Mouse (Mus musculus): ENCODE measurements around the gene Sec23ip. TPM values are rescaled to one million over a fixed set of nuclear protein-coding genes. Genes with fewer than 3 reads are reported as not detected.
"Not testable (repeated sequence)": the region's sequence is repeated elsewhere in the genome, so short reads cannot be mapped to it uniquely, and the experiment has no call there.

Sec23ip gene
- 35.7 and 36.6 TPM in 2 replicates for polyA plus RNA-seq (2015; fragmentation: Nextera tagmentation; extraction: Ambion mirVana)

- Histone ChIP-seq H3K9ac (replicated peaks) (peak within 1 kb of the TSS; percentile 86), H3K4me1 (peaks cover 50% of the 10 kb centered on the region), H3K4me2 (peak within 1 kb of the TSS; percentile 86), H3K4me3 (replicated peaks) (peak within 1 kb of the TSS; percentile 69), H3K27me3 (replicated peaks) (0 out of 2 replicates have a peak, but pooled peaks cover 4% of the 10 kb centered on the region), H3K9me3 (replicated peaks) (no peaks in the 10 kb centered on the region), H3K27ac (replicated peaks) (peak within 1 kb of the TSS; percentile 82), H3K36me3 (peaks cover under 1% of the 10 kb centered on the region; the same call in 1 of the 2 replicates)
- under 1% methylated on average over 55 of the region's 55 CpGs for WGBS
- peak; percentile 90 for ATAC-seq (ENCODE audit: low FRiP score)
Observed at GRCm38 (mm10) chr7:128744684-128745485, at the start of gene Sec23ip. Sec23ip (plus strand) TSS chr7:128744943.

DNA sequence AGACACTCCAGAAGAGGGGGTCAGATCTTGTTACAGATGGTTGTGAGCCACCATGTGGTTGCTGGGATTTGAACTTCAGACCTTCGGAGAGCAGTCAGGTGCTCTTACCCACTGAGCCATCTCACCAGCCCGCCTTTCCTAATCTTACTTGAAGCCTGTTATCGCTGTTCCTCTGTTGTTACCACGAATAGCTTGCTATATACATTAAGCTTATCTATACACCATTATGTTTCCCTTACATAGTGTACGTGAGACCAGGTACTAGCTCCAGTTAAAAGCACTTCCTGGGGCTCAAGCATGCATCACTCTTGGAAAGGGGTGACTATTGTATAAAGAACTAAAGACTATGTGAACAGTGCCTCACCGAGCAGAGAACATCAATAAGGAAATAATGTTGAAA lies 44.8 kb upstream of the Sec23ip start:
- H3K4me3 ChIP-seq (replicated peaks); H3K27ac ChIP-seq (replicated peaks); H3K27me3 ChIP-seq (replicated peaks); ATAC-seq (ENCODE audit: low FRiP score); H3K9me3 ChIP-seq (replicated peaks); H3K9ac ChIP-seq (replicated peaks); H3K4me2 ChIP-seq; H3K4me1 ChIP-seq: not testable (repeated sequence)
- H3K36me3 ChIP-seq, result peaks cover 78% of the 10 kb centered on the region
- WGBS, result 93% methylated on average over 6 of the region's 6 CpGs

DNA sequence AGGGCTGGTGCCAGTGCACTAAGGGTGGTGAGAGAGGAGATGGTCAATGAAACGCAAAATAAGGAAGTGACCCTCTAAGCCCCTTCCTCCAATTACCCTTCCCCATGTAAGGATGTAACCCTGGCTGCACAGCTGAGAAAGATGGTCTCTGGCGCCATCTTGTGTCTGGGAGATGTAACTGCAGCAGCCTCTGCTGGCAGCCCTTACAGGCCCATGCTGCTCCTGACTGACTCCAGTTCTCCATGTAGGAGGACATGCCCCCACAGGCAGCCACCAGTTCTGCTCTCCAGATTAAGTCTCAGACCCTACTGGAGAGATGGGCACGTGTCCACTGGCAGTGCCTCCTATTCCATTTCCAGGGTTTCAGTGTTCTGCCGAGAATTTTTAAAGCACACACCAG lies 39.0 kb upstream of the Sec23ip start:
- Histone ChIP-seq H3K27me3 (replicated peaks) (no peaks in the 10 kb centered on the region), H3K9me3 (replicated peaks) (no peaks in the 10 kb centered on the region), H3K4me1 (no peaks in the 10 kb centered on the region), H3K4me2 (no peak overlapping the region), H3K27ac (replicated peaks) (no peak overlapping the region), H3K36me3 (peaks cover 89% of the 10 kb centered on the region), H3K4me3 (replicated peaks) (no peak overlapping the region), H3K9ac (replicated peaks) (no peak overlapping the region)
- ATAC-seq (ENCODE audit: low FRiP score), result peak; percentile 69
- 24% methylated on average over 4 of the region's 4 CpGs for WGBS

DNA sequence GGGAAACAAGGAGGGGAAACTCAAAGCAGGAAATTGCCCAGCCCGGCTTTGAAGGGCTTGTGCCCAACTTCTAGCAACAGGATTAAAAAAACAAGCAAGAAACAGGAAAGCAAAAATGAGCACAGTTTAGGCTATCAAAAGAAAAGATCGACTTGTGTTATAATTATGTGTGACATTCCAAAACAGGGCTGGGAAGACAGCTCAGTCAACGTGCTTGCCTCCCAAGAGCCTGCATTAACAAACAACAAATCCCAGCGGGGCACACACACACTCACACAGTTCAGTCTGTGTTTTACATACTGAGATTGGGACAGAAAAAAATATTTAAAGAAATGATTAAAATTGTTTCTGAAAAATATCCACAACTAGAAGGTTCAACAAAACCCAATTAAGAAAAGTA lies 26.8 kb upstream of the Sec23ip start:
- Histone ChIP-seq H3K4me3 (replicated peaks) (no peak overlapping the region), H3K36me3 (peaks cover 66% of the 10 kb centered on the region), H3K9ac (replicated peaks) (no peak overlapping the region), H3K4me2 (no peak overlapping the region), H3K4me1 (no peaks in the 10 kb centered on the region), H3K9me3 (replicated peaks) (no peaks in the 10 kb centered on the region), H3K27ac (replicated peaks) (no peak overlapping the region), H3K27me3 (replicated peaks) (no peaks in the 10 kb centered on the region)
- ATAC-seq (ENCODE audit: low FRiP score), result no peak
- 84% methylated on average over 4 of the region's 4 CpGs for WGBS

DNA sequence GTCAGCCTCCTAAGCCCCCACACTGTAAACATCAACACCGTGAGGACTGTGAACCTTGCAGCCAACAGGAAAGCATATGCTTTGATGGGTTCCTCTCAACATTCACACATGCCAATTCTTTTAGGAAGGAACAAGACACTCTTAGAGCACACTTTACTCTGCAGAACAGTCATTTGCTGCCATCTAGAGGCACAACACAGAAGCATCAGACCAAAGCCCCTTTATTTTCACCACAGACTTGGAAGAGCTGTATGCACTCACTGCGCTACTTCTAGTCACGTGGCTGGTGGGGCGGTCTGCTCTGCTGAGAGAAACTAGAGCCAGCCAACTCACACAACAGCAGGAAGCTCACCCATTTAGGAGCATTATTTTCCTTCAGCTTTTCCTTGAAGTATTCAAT lies 20.0 kb upstream of the Sec23ip start:
- H3K4me2 ChIP-seq, result no peak overlapping the region
- peak overlapping the region; percentile 9; the same call in 1 of the 2 replicates for H3K27ac ChIP-seq (replicated peaks)
- no peak overlapping the region for H3K9ac ChIP-seq (replicated peaks)
- H3K4me1 ChIP-seq, result peaks cover 18% of the 10 kb centered on the region
- peak; percentile 87 for ATAC-seq (ENCODE audit: low FRiP score)
- H3K9me3 ChIP-seq (replicated peaks), result no peaks in the 10 kb centered on the region
- peaks cover 19% of the 10 kb centered on the region for H3K36me3 ChIP-seq
- 23% methylated on average over 4 of the region's 4 CpGs for WGBS
- no peaks in the 10 kb centered on the region for H3K27me3 ChIP-seq (replicated peaks)
- H3K4me3 ChIP-seq (replicated peaks), result no peak overlapping the region

- Histone ChIP-seq H3K27ac (replicated peaks) (peak overlapping the region; percentile 9; the same call in 1 of the 2 replicates), H3K4me1 (peaks cover 18% of the 10 kb centered on the region), H3K9ac (replicated peaks) (no peak overlapping the region), H3K4me3 (replicated peaks) (no peak overlapping the region), H3K27me3 (replicated peaks) (no peaks in the 10 kb centered on the region), H3K9me3 (replicated peaks) (no peaks in the 10 kb centered on the region), H3K4me2 (no peak overlapping the region), H3K36me3 (peaks cover 17% of the 10 kb centered on the region)
- 83% methylated on average over 9 of the region's 9 CpGs for WGBS
- ATAC-seq (ENCODE audit: low FRiP score), result no peak
Observed at GRCm38 (mm10) chr7:128725189-128725588, 19.6 kb upstream of the Sec23ip start.

DNA sequence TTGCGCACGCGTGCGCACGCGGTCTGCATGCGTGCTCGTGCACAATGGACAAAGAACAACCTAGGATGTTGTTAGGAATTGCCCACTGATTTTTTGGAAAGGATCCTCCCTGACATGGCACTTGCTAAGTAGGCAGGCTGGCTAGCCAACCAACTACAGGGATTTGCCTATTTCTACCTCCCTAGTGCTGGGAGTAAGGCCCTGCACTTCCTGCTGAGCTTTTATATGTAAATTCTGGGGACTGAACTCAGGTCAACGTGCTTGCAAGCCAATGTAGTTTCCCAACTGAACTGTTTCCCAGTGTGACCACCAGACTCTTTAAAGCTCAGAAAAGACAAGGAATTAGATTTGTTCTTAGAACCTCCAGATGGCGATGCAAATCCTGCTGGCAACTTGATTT lies 17.7 kb upstream of the Sec23ip start:
- H3K9ac ChIP-seq (replicated peaks), result no peak overlapping the region
- no peaks in the 10 kb centered on the region for H3K27me3 ChIP-seq (replicated peaks)
- H3K4me1 ChIP-seq, result peaks cover 20% of the 10 kb centered on the region
- no peak overlapping the region for H3K27ac ChIP-seq (replicated peaks)
- 55% methylated on average over 10 of the region's 10 CpGs for WGBS
- no peak overlapping the region for H3K4me2 ChIP-seq
- no peaks in the 10 kb centered on the region for H3K9me3 ChIP-seq (replicated peaks)
- no peak overlapping the region for H3K4me3 ChIP-seq (replicated peaks)
- ATAC-seq (ENCODE audit: low FRiP score), result no peak
- H3K36me3 ChIP-seq, result peaks cover 13% of the 10 kb centered on the region; the same call in 1 of the 2 replicates

DNA sequence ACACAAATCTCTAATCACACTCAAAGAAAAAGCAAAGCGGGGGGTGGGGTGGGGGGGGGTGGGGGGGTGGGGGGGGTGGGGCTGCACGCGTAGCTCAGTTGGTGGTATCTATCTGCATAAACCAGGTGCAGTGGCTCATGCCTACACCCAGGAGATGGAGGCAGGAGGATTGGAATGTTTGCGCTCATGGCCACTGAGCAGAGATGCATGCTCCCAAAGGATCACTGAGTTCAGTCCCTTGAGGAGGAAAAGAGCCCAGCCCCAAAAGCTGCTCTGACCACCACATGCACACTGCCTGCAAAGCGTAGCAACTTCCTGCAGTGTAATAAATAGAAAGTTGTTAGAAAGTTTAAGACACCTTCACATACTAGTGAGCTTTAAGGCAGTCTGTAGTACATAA lies 17.0 kb upstream of the Sec23ip start:
- Histone ChIP-seq H3K4me2 (no peak overlapping the region), H3K27me3 (replicated peaks) (no peaks in the 10 kb centered on the region), H3K36me3 (peaks cover 9% of the 10 kb centered on the region; the same call in 1 of the 2 replicates), H3K9me3 (replicated peaks) (no peaks in the 10 kb centered on the region), H3K4me1 (peaks cover 20% of the 10 kb centered on the region), H3K9ac (replicated peaks) (no peak overlapping the region), H3K4me3 (replicated peaks) (no peak overlapping the region), H3K27ac (replicated peaks) (no peak overlapping the region)
- ATAC-seq (ENCODE audit: low FRiP score), result no peak
- WGBS, result 43% methylated on average over 5 of the region's 5 CpGs

DNA sequence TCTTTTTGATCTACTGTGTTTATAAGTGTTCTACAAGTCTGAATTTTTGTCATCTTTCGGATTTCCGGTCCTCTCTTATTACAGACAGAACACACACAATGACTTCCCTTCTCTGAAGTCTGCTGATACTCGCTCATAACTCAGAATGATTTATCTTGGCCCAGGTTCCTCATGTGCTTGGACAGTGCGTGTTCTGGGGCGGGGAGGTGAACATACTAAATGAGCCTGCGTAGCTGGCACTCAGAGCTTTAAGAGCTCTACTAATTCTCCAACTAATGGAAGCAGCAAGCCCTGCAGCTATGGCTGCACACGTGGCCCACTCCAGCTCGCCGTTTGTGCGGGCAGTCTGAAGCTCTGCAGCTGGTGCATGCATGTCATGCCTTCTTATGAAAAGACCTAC lies 16.0 kb upstream of the Sec23ip start:
- no peak for ATAC-seq (ENCODE audit: low FRiP score)
- Histone ChIP-seq H3K27me3 (replicated peaks) (no peaks in the 10 kb centered on the region), H3K9ac (replicated peaks) (no peak overlapping the region), H3K9me3 (replicated peaks) (no peaks in the 10 kb centered on the region), H3K4me1 (peaks cover 20% of the 10 kb centered on the region), H3K4me3 (replicated peaks) (no peak overlapping the region), H3K27ac (replicated peaks) (no peak overlapping the region), H3K4me2 (no peak overlapping the region), H3K36me3 (0 out of 2 replicates have a peak, but pooled peaks cover 3% of the 10 kb centered on the region)
- 71% methylated on average over 10 of the region's 10 CpGs for WGBS

- H3K27ac ChIP-seq (replicated peaks), result no peak overlapping the region
- H3K4me3 ChIP-seq (replicated peaks), result no peak overlapping the region
- H3K9ac ChIP-seq (replicated peaks), result no peak overlapping the region
- H3K27me3 ChIP-seq (replicated peaks), result no peaks in the 10 kb centered on the region
- no peak overlapping the region for H3K4me2 ChIP-seq
- ATAC-seq (ENCODE audit: low FRiP score), result no peak
- 62% methylated on average over 2 of the region's 2 CpGs for WGBS
- H3K9me3 ChIP-seq (replicated peaks), result no peaks in the 10 kb centered on the region
- H3K36me3 ChIP-seq, result no peaks in the 10 kb centered on the region; the same call in 1 of the 2 replicates
- peaks cover 11% of the 10 kb centered on the region; the same call in 1 of the 2 replicates for H3K4me1 ChIP-seq
Observed at GRCm38 (mm10) chr7:128731585-128731984, 13.2 kb upstream of the Sec23ip start.

DNA sequence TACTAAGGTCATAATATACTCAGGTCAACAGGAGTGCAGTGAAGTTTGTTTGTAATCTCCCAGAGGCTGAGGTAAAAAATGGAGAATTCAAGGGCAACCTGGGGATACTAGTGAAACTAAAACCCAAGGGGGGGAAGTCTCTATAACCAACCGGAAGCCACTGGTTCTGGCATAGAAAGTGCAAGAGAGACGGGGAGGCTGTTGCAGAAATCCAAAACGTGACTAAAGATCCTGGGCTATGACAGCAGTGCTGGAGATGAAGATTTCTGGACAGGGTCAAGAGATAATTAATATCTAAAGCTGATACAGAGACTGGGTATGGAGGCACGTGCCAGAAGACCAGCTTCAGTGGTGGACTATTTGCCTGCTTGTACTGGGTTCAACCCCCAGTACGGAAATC lies 6.7 kb upstream of the Sec23ip start:
- Histone ChIP-seq H3K27me3 (replicated peaks) (0 out of 2 replicates have a peak, but pooled peaks cover 4% of the 10 kb centered on the region), H3K9ac (replicated peaks) (no peak overlapping the region), H3K4me2 (peak overlapping the region; percentile 71), H3K4me3 (replicated peaks) (0 out of 2 replicates have a peak overlapping the region, but pooled peaks have one; percentile 99), H3K9me3 (replicated peaks) (no peaks in the 10 kb centered on the region), H3K27ac (replicated peaks) (no peak overlapping the region), H3K36me3 (no peaks in the 10 kb centered on the region; the same call in 1 of the 2 replicates), H3K4me1 (peaks cover 24% of the 10 kb centered on the region)
- 77% methylated on average over 5 of the region's 5 CpGs for WGBS
- no peak for ATAC-seq (ENCODE audit: low FRiP score)

GRCm38 (mm10) chr7:128739116-128739461 lies 5.7 kb upstream of the Sec23ip start:
- Histone ChIP-seq H3K27me3 (replicated peaks) (0 out of 2 replicates have a peak, but pooled peaks cover 4% of the 10 kb centered on the region), H3K4me2 (peak overlapping the region; percentile 71), H3K9ac (replicated peaks) (peak overlapping the region; percentile 95), H3K4me3 (replicated peaks) (peak overlapping the region; percentile 99), H3K27ac (replicated peaks) (peak overlapping the region; percentile 92), H3K9me3 (replicated peaks) (no peaks in the 10 kb centered on the region), H3K36me3 (no peaks in the 10 kb centered on the region; the same call in 1 of the 2 replicates), H3K4me1 (peaks cover 28% of the 10 kb centered on the region)
- ATAC-seq (ENCODE audit: low FRiP score), result no peak
- 1% methylated on average over 15 of the region's 15 CpGs for WGBS

All from neural tube, embryonic 15.5 days (tissue).